Mouse (Mus musculus) layer of hippocampus, adult 11-12 months (tissue): ENCODE measurements around the gene Msrb2.

Source experiments
- DNase-seq: peaks from one replicate; pipeline ENCODE4 v3.0.0; 2022; ENCODE audit warnings: low spot score

Gene Msrb2

GRCm38 (mm10) chr2:19371390-19372158 is at the start of gene Msrb2:
Gene Msrb2 (plus strand): TSS chr2:19371440.
- peak; percentile 73 for DNase-seq

- DNase-seq, result no peak
Observed at GRCm38 (mm10) chr2:19322448-19322847, 48.8 kb upstream of the Msrb2 start.

- DNase-seq, result no peak
Observed at GRCm38 (mm10) chr2:19326376-19326775, 44.9 kb upstream of the Msrb2 start.

GRCm38 (mm10) chr2:19327811-19328210 is 43.4 kb upstream of the Msrb2 start:
- no peak for DNase-seq

GRCm38 (mm10) chr2:19343901-19344635 is 27.2 kb upstream of the Msrb2 start:
- DNase-seq, result peak; percentile 62

DNA sequence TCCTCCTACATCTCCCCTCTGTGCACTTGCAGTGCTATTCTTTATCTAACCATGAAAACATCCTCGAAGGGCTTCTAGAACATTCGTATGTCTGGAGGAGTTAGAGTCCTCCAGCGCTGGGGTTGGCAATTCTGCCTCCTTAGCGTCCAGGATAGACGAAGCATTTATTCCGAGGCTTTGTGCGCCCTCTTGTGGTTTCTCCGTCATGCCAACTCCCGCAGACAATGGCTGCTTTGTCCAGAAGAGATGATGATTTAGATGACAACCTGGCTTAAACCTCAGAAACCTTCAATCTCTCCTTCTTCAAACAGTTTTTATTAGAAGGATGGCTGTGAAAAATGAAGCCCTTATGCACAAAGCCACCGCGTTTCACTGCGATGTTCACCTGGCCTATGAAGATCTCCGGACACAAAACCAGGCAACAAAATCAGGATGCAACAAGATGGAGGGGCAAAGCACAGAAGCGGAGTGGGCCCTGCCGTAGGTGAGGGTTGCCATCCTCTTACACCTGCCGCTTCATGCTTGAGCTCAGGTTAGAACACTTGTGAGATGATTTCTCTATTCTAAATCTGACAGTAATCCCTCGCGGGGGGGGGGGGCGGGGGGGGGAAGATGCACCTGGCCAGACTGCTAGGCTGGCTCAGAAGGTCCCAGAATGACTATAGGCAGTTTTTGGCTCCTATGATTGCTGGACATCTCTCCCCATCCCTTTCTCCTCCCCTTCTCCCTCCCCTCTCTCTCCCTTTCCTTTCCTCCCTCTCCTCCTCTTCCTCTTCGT is 26.4 kb upstream of the Msrb2 start:
- DNase-seq, result peak; percentile 95

- DNase-seq, result no peak
Observed at GRCm38 (mm10) chr2:19345414-19345964, 25.8 kb upstream of the Msrb2 start.

DNA sequence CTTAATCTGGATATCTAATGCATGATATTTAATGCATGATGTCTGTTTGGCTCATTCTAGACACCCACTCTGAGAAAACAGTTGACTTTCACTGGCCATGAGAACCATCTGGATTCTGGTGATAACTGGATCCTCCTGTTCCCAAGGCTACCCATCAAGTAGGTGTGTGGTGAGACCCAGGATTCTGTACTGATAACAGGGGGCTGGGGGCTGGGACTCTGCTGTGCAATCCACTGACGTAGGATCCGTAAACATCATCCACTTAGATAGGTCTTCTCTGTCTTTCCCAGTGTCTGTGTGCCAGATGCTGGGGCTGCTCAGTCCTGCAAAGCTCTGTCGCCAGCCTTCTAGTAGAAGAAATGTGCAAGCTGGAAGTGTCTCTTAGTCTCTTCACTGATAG is 22.8 kb upstream of the Msrb2 start:
- DNase-seq, result no peak

DNA sequence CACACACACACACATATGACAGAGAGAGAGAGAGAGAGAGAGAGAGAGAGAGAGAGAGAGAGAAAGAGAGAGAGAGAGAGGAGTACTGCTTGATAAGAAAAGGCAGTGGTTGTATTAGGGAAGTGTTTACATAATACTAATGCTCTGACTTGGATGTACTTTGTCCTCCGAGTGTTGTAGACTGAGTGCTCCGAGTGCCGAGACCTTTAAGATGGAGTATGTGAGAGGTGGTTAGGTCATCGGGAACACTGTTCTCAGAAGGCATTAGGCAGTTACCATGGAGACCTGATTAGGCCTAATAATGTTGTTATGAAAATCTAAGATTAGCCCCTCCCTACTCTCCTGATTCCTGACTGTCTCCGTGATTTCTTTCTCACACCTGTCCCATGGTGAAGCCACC is 21.1 kb upstream of the Msrb2 start:
- DNase-seq, result no peak

DNA sequence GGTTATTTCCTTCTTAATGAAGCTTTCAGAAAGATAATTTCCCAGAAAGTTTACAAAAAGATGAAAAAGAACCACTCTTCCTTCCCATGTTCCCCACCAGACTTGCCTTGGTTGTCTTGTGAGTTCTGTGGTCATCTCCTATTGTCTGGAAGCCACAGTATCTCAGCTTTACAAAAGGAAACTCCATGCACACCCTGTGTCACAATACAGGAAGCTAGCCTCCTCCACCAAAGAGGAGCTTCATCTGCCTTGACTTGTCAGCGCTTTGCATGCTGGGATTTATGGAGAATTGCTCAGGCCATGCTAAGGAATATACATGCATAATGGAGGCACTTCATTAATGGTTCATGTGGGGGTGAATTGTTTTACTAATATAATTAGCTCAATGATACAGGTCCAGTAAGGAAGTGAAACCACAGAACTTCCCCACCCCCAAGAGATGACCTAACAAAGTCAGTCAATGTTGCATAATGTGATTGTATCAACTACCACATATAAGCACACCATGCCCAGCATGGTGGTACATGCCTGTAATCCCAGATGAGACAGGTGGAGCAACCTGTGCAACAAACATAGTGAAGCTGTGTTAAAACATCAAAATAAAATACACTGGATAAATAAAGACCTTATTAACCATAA is 19.5 kb upstream of the Msrb2 start:
- peak; percentile 43 for DNase-seq

DNA sequence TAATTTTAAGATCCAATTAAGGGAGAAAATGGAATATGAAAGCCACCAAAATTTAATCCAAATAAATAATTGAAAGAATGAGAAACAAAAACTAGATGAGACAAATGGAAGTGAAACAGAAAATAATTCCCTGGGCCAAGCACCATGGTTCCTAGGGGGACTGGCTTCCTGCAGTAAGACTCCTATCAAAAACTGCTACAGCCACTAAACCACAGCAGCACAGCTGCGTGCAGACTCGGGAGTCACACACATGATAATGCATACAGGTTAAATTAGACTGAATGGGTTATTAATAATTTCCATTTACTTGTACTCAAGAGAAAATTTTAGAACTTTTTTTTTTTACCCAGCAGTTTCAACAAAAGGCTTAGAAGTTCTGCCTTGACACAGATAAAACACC is 18.1 kb upstream of the Msrb2 start:
- no peak for DNase-seq

- no peak for DNase-seq
Observed at GRCm38 (mm10) chr2:19362880-19363279, 8.4 kb upstream of the Msrb2 start.

- DNase-seq, result no peak
Observed at GRCm38 (mm10) chr2:19366426-19366825, 4.8 kb upstream of the Msrb2 start.

- DNase-seq, result no peak
Observed at GRCm38 (mm10) chr2:19367114-19367513, 4.1 kb upstream of the Msrb2 start.

DNA sequence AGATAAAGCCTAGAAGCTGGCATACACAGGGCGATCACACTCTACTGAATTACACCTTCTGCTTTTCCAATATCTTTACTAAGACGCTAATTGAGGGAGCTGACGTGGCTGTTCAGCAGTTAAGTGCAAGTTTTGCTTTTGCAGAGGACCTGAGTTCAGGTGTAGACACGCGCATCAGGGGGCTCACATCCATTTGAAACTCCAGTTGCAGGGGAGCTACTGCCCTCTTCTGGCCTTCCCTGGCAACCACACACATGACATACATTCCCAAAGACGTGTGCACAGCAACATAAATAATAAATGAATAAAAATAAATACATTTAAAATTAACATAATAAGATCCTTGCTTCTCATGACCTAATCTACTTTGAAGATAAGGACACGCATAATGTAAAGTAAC is 2.5 kb downstream of the Msrb2 start:
- no peak for DNase-seq

GRCm38 (mm10) chr2:19380446-19380950 is 9.3 kb downstream of the Msrb2 start:
- DNase-seq, result no peak

DNA sequence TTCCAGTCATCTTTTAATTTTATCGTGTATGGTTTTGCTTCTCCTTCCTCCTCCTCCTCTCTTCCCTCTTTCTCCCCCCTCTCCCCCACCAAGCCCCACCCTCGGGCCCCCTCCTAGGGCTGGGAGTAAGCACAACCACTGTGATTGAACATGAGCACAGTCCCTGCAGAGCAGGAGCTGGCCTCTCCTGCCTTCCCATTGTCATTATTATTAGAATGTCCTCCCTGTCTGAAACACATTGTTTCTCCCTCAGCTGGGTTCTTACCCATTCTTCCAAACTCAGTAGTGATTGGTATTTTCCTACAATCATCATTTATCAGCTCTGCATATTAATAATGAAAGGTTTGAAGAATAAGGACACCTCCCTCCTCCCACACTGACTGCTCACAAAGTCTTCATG is 9.7 kb downstream of the Msrb2 start:
- DNase-seq, result no peak

GRCm38 (mm10) chr2:19382206-19382605 is 11.0 kb downstream of the Msrb2 start:
- no peak for DNase-seq

GRCm38 (mm10) chr2:19383006-19383405 is 11.8 kb downstream of the Msrb2 start:
- no peak for DNase-seq

GRCm38 (mm10) chr2:19385772-19386171 is 14.5 kb downstream of the Msrb2 start:
- no peak for DNase-seq

- peak; percentile 19 for DNase-seq
Observed at GRCm38 (mm10) chr2:19388329-19389103, 17.3 kb downstream of the Msrb2 start.
